Mouse (Mus musculus) neural tube, embryonic 14.5 days (tissue): ENCODE results near the gene Olfr355. TPM values are rescaled to one million over a fixed set of nuclear protein-coding genes. Genes with fewer than 3 reads are reported as not detected.

ENCODE experiments used
- ATAC-seq: fragments of 200-750 bp; cut with Nextera tagmentation; 2 replicates; pipeline ENCODE4 v1.8.0; 2017; ENCODE audit warnings: low read depth, mild to moderate bottlenecking, moderate TSS enrichment, moderate library complexity
- H3K27ac ChIP-seq: fragments of 300-500 bp; sonication (generic); 2 replicates; pipeline ENCODE4 v1.5.1; 2014; ENCODE audit warnings: low read depth, mild to moderate bottlenecking, control low read depth, low read length, moderate library complexity, mixed read lengths
- H3K27me3 ChIP-seq: fragments of 300-500 bp; sonication (generic); 2 replicates; pipeline ENCODE4 v1.6.1; 2014; ENCODE audit warnings: low read length; ENCODE audit not compliant: control insufficient read depth, insufficient read depth
- H3K36me3 ChIP-seq: fragments of 300-500 bp; sonication (generic); 2 replicates; pipeline ENCODE4 v1.6.1; 2014; ENCODE audit warnings: low read length, mixed read lengths; ENCODE audit not compliant: control insufficient read depth, insufficient read depth
- H3K4me1 ChIP-seq: fragments of 300-500 bp; sonication (generic); 2 replicates; pipeline ENCODE4 v1.6.1; 2014; ENCODE audit warnings: low read length; ENCODE audit not compliant: control insufficient read depth, insufficient read depth
- H3K4me2 ChIP-seq: fragments of 300-500 bp; sonication (generic); 2 replicates; pipeline ENCODE4 v1.6.1; 2014; ENCODE audit warnings: mild to moderate bottlenecking, low read depth, low read length, control low read depth
- H3K4me3 ChIP-seq: fragments of 300-500 bp; sonication (generic); 2 replicates; pipeline ENCODE4 v1.5.1; 2014; ENCODE audit warnings: low read depth, low read length, control low read depth, mixed read lengths
- H3K9ac ChIP-seq: fragments of 300-500 bp; sonication (generic); replicated peaks from 2 replicates; pipeline ENCODE4 v1.6.1; 2014; ENCODE audit warnings: low read depth, mild to moderate bottlenecking, control low read depth, low read length, mixed read lengths
- H3K9me3 ChIP-seq: fragments of 300-500 bp; sonication (generic); 2 replicates; pipeline ENCODE4 v1.6.1; 2016; ENCODE audit warnings: low read length; ENCODE audit not compliant: control insufficient read depth
- WGBS: fragments of 180-500 bp; shearing (Covaris S2); extraction: QIAGEN DNeasy Blood & Tissue Kit; methylation state at CpG from one replicate; pipeline ENCODE4 v1.1.7; 2014; 5-methylcytosine and 5-hydroxymethylcytosine counted together
- polyA plus RNA-seq: library from polyadenylated mRNA; unstranded; fragments of >200 nt; fragmentation: Nextera tagmentation; extraction: Ambion mirVana; gene quantifications from 2 replicates; pipeline ENCODE4 v1.2.1, GENCODE M21; 2014

Gene Olfr355
- polyA plus RNA-seq: not detected in 2 replicates

- no peak for ATAC-seq
- Histone ChIP-seq H3K9me3 (no peaks in the 10 kb centered on the region), H3K4me1 (no peaks in the 10 kb centered on the region), H3K4me3 (no peak within 1 kb of the TSS), H3K27me3 (no peaks in the 10 kb centered on the region), H3K27ac (no peak within 1 kb of the TSS), H3K9ac (no peak within 1 kb of the TSS), H3K4me2 (no peak within 1 kb of the TSS), H3K36me3 (no peaks in the 10 kb centered on the region)
Measured at GRCm38 (mm10) chr2:36928797-36929196, at the start of gene Olfr355. Gene Olfr355, minus strand, starts transcription at chr2:36928897.

GRCm38 (mm10) chr2:36936821-36937220 lies 8.1 kb upstream of the Olfr355 start, which contains the start of gene Olfr356:
Gene Olfr356, plus strand, starts transcription at chr2:36937121.
- no peaks in the 10 kb centered on the region for H3K36me3 ChIP-seq
- no peak within 1 kb of the TSS for H3K9ac ChIP-seq
- H3K4me3 ChIP-seq: no peak within 1 kb of the TSS
- H3K27me3 ChIP-seq: no peaks in the 10 kb centered on the region
- no peak within 1 kb of the TSS for H3K4me2 ChIP-seq
- no peaks in the 10 kb centered on the region for H3K4me1 ChIP-seq
- ATAC-seq: no peak
- 0 out of 2 replicates have a peak, but pooled peaks cover 3% of the 10 kb centered on the region for H3K9me3 ChIP-seq
- WGBS: 86% methylated on average over 2 of the region's 2 CpGs
- no peak within 1 kb of the TSS for H3K27ac ChIP-seq

GRCm38 (mm10) chr2:36905380-36905779 lies 23.3 kb downstream of the Olfr355 start, which contains the start of gene Olfr354:
Gene Olfr354, plus strand, starts transcription at chr2:36905680.
- H3K27ac ChIP-seq: no peak within 1 kb of the TSS
- no peaks in the 10 kb centered on the region; the same call in 1 of the 2 replicates for H3K9me3 ChIP-seq
- no peak within 1 kb of the TSS for H3K4me2 ChIP-seq
- H3K27me3 ChIP-seq: no peaks in the 10 kb centered on the region
- no peak for ATAC-seq
- H3K4me1 ChIP-seq: no peaks in the 10 kb centered on the region
- no peak within 1 kb of the TSS for H3K9ac ChIP-seq
- H3K4me3 ChIP-seq: no peak within 1 kb of the TSS
- H3K36me3 ChIP-seq: no peaks in the 10 kb centered on the region

GRCm38 (mm10) chr2:36897114-36897513 lies 31.6 kb downstream of the Olfr355 start:
- no peaks in the 10 kb centered on the region for H3K27me3 ChIP-seq
- no peaks in the 10 kb centered on the region for H3K4me1 ChIP-seq
- no peak for ATAC-seq
- H3K4me3 ChIP-seq: no peak overlapping the region
- no peak overlapping the region for H3K27ac ChIP-seq
- no peaks in the 10 kb centered on the region for H3K36me3 ChIP-seq
- H3K9ac ChIP-seq: no peak overlapping the region
- no peaks in the 10 kb centered on the region for H3K9me3 ChIP-seq
- no peak overlapping the region for H3K4me2 ChIP-seq

- Histone ChIP-seq H3K9ac (no peak within 1 kb of the TSS), H3K9me3 (no peaks in the 10 kb centered on the region; the same call in 1 of the 2 replicates), H3K4me2 (no peak within 1 kb of the TSS), H3K4me3 (no peak within 1 kb of the TSS), H3K27ac (no peak within 1 kb of the TSS), H3K27me3 (no peaks in the 10 kb centered on the region), H3K36me3 (no peaks in the 10 kb centered on the region), H3K4me1 (no peaks in the 10 kb centered on the region)
- ATAC-seq: no peak
Measured at GRCm38 (mm10) chr2:36892836-36893235, 35.9 kb downstream of the Olfr355 start, which contains the start of gene Olfr353. Gene Olfr353, minus strand, starts transcription at chr2:36892936.

Other genes with a start within 250 kb of the Olfr355 start
- gene Olfr346, start 243.1 kb downstream of the Olfr355 start, polyA plus RNA-seq: not detected in 2 replicates
- not detected in 2 replicates for gene Olfr347, start 197.0 kb downstream of the Olfr355 start, polyA plus RNA-seq
- not detected in 2 replicates for gene Olfr348, start 144.6 kb downstream of the Olfr355 start, polyA plus RNA-seq
- not detected in 2 replicates for gene Olfr50, start 138.4 kb downstream of the Olfr355 start, polyA plus RNA-seq
- gene Olfr3, start 111.9 kb downstream of the Olfr355 start, polyA plus RNA-seq: not detected in 2 replicates
- not detected in 2 replicates for gene Olfr350, start 82.6 kb downstream of the Olfr355 start, polyA plus RNA-seq
- not detected in 2 replicates for gene Olfr351, start 66.2 kb downstream of the Olfr355 start, polyA plus RNA-seq
- not detected in 2 replicates for gene Olfr352, start 60.4 kb downstream of the Olfr355 start, polyA plus RNA-seq
- not detected in 2 replicates for gene Olfr353, start 36.0 kb downstream of the Olfr355 start, polyA plus RNA-seq
- gene Olfr354, start 23.2 kb downstream of the Olfr355 start, polyA plus RNA-seq: not detected in 2 replicates
- gene Olfr356, start 8.2 kb upstream of the Olfr355 start, polyA plus RNA-seq: not detected in 2 replicates
- gene Olfr357, start 64.9 kb upstream of the Olfr355 start, polyA plus RNA-seq: not detected in 2 replicates
- not detected in 2 replicates for gene Olfr358, start 80.4 kb upstream of the Olfr355 start, polyA plus RNA-seq
- not detected in 2 replicates for gene Olfr360, start 136.8 kb upstream of the Olfr355 start, polyA plus RNA-seq
- not detected in 2 replicates for gene Olfr361, start 160.4 kb upstream of the Olfr355 start, polyA plus RNA-seq
- not detected in 2 replicates for gene Olfr362, start 189.0 kb upstream of the Olfr355 start, polyA plus RNA-seq
- gene Olfr364-ps1, start 210.4 kb upstream of the Olfr355 start, polyA plus RNA-seq: not detected in 2 replicates